Mouse (Mus musculus) CD8-positive naive resting alpha-beta T cell, adult 57 days (primary cell): ENCODE data around the gene Olfr1026. TPM values are rescaled to one million over a fixed set of nuclear protein-coding genes. Genes with fewer than 3 reads are reported as not detected.

Experiments
- total RNA-seq: library from RNA; stranded (reverse); gene quantifications from one replicate; pipeline ENCODE4 v1.2.4, GENCODE M21; 2023

Gene Olfr1026
- total RNA-seq, result not detected

DNA sequence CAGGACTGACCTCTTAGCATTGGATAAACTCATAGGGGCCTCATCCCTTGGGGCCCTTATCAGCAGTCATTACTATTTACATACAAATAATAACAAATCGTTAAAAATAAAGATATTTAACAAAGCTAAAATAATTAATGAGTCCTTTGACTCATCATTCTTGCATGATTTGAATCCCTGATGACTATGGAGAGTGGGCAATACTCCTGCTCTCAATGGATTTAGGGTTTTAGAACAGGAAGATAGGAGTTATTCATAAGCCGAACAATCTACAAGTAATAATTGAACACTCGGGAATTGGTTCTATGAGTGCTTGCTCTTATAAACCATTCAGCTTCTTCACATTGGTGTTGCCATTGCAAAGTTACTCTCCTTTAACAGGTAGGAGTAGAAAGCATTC, at the start of gene Olfr1026:
Olfr1026 (plus strand) TSS at position 301 of the 400 bp plus-strand sequence.

DNA sequence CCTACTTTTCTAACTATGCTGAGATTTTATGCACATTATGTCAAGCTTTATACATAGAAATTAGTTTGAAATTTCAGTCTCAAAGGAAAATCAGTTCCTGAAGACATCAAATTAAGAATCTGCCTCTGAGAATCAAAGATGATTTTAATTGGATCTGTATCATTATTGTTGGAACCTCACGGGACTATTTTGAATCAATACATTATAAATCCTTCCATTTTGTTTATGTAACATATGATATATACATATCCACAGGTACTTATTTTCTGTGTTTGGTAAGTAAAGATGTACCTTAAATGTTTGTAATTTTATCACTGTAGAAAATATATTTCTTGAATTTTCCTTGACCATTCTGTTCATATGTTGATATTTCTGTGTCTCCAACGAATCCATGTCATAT, 36.0 kb upstream of the Olfr1026 start, which contains the start of gene Olfr1023:
Olfr1023 (plus strand) TSS at position 301 of the 400 bp plus-strand sequence.

DNA sequence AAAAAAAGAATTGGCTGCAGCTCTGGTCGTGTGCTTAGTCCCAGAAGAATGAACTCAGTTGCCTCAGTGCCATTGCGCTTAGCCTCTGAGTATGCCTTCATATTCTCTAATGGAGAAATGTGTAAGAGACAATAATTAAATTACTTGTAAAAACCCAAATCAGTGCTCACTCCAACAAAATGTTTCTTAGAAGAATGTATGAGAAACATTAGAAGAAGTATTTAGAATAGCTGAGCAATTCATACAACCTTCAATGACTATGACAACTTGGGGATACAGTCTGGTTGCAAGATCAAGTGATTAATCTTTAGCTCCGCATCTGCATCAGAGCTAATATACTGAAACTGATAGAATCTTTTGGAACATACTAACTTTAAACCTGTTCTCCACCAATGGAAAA, 16.4 kb upstream of the Olfr1026 start, which contains the start of gene Olfr1024:
Olfr1024 (minus strand) TSS at position 101 of the 400 bp plus-strand sequence.

DNA sequence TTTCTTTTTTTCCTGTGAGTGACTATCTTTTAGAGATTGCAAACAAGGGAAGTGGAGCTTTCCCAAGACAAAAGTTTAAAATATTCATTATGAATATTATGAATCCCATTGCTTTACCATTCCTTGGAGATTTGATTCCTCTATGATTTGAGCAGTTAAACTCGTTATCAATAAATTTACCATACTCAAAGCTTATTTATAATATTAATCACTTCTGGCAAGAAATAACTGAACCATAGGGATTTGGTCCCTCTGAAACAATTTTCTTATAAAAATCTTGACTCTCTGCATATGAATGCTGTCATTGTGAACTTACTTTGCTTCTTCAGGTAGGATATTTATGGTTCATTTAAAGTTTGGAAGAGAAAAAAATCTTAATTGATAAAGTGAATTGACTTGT, 6.5 kb upstream of the Olfr1026 start, which contains the start of gene Olfr1025-ps1:
Olfr1025-ps1 (plus strand) TSS at position 301 of the 400 bp plus-strand sequence.

DNA sequence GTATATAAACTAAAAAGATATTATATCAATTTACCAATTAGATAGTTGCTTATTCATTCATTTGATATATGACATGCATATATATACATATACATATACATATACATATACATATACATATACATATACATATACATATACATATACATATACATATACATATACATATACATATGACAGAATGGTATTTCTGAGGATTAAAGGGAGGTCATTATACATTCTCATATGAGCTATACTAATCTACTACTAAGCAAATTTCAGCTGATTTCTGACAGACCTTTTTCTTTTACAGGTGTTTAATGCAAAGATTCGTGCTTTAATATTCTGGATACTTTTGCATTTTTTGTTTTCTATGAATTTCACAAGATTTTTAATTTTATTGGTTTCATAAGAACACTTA, 28.8 kb downstream of the Olfr1026 start, which contains the start of gene Olfr1028:
Olfr1028 (plus strand) TSS at position 301 of the 400 bp plus-strand sequence.

DNA sequence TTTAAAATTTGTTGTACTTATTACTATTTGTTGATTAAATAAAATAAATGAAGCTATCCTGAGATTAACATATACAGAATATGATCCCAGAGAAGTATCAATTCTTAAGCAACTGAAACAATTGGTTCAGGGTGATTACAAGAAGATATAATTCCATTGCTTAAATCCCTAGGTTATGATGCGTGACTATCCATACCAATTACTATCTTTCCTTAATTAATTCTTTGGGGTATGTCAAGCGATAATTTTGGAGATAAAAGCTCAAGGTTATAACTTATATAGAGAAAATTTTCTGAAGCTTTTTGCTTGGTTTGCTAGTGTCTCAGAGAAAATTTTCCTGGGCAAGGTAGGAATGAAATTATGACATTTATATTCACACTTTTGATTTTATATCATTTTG, 52.2 kb downstream of the Olfr1026 start, which contains the start of gene Olfr1029:
Olfr1029 (plus strand) TSS at position 301 of the 400 bp plus-strand sequence.

Other genes starting within 250 kb of the Olfr1026 start
- gene Olfr1006, start 242.8 kb upstream of the Olfr1026 start, total RNA-seq, result not detected
- gene Olfr1008, start 232.1 kb upstream of the Olfr1026 start, total RNA-seq, result not detected
- gene Olfr1009, start 206.1 kb upstream of the Olfr1026 start, total RNA-seq, result not detected
- not detected for gene Olfr1012, start 158.8 kb upstream of the Olfr1026 start, total RNA-seq
- not detected for gene Olfr1013, start 154.5 kb upstream of the Olfr1026 start, total RNA-seq
- gene Olfr1014, start 148.8 kb upstream of the Olfr1026 start, total RNA-seq, result not detected
- not detected for gene Olfr1015, start 139.5 kb upstream of the Olfr1026 start, total RNA-seq
- not detected for gene Olfr1016, start 119.0 kb upstream of the Olfr1026 start, total RNA-seq
- not detected for gene Olfr1018, start 103.1 kb upstream of the Olfr1026 start, total RNA-seq
- not detected for gene Olfr1019, start 76.1 kb upstream of the Olfr1026 start, total RNA-seq
- gene Olfr1020, start 74.5 kb upstream of the Olfr1026 start, total RNA-seq, result not detected
- not detected for gene Olfr1022, start 53.0 kb upstream of the Olfr1026 start, total RNA-seq
- not detected for gene Olfr1023, start 35.9 kb upstream of the Olfr1026 start, total RNA-seq
- not detected for gene Olfr1024, start 16.5 kb upstream of the Olfr1026 start, total RNA-seq
- gene Olfr1025-ps1, start 6.4 kb upstream of the Olfr1026 start, total RNA-seq, result not detected
- 0.18 TPM for gene Olfr1028, start 28.9 kb downstream of the Olfr1026 start, total RNA-seq
- not detected for gene Olfr1029, start 52.3 kb downstream of the Olfr1026 start, total RNA-seq
- gene Olfr1030, start 57.7 kb downstream of the Olfr1026 start, total RNA-seq, result not detected
- not detected for gene Olfr1031, start 68.7 kb downstream of the Olfr1026 start, total RNA-seq
- not detected for gene Olfr1032, start 84.0 kb downstream of the Olfr1026 start, total RNA-seq
- gene Olfr1033, start 99.1 kb downstream of the Olfr1026 start, total RNA-seq, result not detected
- not detected for gene Olfr1034, start 124.3 kb downstream of the Olfr1026 start, total RNA-seq
- gene Olfr1036, start 152.4 kb downstream of the Olfr1026 start, total RNA-seq, result not detected
- gene Olfr1037, start 165.8 kb downstream of the Olfr1026 start, total RNA-seq, result not detected
- not detected for gene Olfr1039, start 214.4 kb downstream of the Olfr1026 start, total RNA-seq
- gene Olfr1040, start 225.2 kb downstream of the Olfr1026 start, total RNA-seq, result not detected
- gene Olfr1042, start 240.3 kb downstream of the Olfr1026 start, total RNA-seq, result not detected
- not detected for gene Olfr1043, start 246.0 kb downstream of the Olfr1026 start, total RNA-seq